Mouse (Mus musculus): ENCODE measurements around the gene N4bp2.

Gene N4bp2

DNA sequence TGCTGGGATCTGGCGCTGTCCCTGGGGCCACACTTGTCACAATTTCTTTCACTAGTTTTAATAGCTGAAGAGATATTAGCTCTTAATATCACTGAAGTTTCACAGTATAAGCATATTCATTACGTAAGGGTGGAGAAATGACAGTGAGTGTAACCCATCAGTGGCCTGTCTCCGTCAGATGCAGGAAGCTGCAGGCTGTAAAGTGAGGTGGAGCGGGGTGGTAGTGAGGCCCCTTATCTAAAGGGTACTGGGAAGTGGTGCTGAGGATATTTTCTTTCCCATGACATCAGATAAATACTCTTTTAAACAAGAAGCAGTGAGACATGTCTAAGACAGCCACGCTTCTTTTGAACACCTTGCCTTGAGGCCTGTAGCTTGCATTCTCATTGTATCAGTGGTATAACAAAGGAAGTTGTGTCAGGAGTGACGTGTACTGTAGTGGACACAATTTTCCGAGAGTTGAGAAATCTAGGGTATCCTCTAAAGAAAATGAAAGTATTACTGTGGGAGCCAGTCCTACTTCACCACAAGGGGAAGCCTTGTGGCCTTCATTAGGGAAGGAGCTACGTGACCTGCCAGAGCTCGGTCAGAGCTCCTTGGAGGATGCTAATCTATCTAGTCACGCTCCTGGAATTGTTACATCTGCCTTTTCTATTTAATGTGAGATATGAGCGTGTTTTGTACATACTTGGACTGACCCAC, 68.7 kb downstream of the N4bp2 start:
- no peak for DNase-seq

DNA sequence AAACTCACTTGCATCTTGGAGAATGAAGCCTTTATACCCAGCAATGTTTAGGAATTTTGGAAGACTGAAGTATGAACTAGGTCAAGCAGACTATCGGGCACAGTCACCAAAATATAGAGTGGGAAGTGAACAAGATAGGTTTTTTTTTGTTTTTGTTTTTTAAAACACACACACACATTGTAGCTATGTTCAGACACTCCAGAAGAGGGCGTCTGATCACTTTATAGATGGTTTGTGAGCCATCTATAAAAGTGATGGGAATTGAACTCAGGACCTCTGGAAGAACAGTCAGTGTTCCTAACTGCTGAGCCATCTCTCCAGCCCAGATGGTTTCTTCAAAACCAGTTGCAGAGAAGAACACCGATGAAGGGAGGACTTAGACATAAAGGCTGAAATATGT, 69.8 kb downstream of the N4bp2 start:
- DNase-seq: no peak

DNA sequence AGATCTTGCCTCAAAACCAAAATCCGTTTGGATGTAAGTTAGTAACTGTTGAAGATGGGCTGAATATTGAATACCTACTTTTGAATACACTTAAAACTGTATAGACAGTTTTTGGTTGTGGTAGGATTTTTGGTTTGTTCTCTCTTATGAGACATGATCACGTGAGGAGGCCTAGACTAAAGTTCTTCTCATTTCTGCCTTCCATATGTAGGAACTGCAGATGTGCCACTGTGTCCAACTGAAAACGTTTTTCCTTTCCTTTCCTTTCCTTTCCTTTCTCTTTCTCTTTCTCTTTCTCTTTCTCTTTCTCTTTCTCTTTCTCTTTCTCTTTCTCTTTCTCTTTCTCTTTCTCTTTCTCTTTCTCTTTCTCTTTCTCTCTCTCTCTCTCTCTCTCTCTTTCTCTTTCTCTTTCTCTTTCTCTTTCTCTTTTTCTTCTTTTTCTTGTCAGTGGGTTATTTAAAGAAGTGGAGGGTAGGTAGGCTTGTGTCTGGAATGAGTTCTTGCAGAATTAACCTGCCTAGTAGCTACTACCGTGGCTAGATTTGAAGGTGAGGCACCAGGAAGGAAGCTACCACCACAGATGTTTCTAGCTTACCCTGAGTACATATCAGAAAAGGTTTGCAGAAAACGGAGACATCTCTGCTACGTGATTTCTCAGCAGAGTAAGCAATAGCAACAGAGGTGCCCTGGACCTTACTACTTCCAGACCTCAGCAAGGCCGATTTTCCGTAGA, 70.6 kb downstream of the N4bp2 start:
- no peak for DNase-seq

DNA sequence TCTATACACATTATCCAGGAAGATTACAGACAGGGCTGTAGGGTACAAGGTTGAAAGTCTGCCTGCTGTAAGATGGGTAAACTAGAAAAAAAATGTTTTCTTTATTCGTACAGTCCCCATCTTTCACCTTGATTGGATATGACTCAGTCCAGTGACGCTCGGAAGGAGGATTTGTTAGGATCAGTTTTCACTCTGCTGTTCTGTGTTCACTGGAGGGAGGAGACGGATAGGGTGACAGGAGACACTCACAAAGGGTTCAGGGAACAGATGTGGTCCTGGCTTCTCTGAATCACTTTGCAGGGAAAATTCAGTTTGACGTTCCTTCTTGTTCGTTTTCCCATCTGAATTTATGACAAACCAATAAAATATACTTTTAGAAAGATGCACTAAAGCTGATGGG, 74.7 kb downstream of the N4bp2 start:
- no peak for DNase-seq

DNA sequence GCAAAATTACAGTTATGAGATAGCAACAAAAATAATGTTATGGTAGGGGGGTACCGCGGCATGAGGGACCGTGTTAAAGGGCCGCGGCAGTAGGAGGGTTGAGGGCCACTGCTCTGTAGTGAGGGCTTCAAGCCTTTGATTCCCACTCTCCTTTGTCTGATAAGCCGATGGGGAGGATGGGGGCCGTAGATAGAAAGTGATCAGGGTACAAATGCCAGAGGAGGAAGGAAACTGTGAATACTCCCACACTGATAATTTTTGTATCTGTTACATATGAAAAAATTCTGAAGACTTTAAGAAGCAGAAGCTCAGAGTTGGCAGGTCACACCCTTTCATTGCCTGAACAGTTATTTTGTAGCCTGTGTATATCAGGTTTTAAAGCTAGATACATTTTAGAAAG, 79.6 kb downstream of the N4bp2 start:
- DNase-seq: no peak

DNA sequence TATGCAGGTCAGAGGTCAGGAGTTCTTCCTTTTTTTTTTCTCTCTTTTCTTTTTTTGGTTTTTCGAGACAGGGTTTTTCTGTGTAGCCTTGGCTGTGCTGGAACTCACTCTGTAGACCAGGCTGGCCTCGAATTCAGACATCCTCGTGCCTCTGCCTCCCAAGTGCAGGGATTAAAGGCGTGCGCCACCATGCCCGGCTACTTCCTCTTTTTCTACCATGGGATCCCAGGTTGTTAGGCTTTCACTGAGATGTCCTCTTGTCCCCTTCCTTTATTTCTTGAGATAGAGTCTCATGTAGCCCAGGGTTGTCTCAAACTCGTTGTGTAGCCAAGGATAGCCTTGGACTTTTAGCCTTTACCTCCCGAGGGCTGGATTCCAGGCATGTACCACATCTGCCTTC, 83.2 kb downstream of the N4bp2 start:
- no peak for DNase-seq

DNA sequence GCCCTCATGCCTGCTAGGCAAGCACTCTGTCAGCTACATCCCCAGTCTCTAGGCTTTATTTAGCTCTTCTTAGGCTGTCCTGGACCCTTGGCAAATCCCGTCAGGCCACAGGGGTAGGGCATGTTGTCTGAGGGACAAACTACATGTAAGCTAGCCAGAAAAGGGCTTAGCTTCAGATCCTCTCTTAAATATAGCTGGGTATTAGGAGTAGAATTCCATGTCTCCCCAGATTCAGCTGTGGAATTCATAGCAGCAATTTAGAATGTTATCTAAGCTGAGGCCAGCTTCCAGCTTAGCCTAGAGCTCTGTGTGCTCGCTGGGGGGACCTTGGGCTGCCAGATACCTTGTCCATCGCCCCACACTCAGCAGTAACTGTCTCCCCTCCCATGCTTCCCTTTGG, 83.6 kb downstream of the N4bp2 start:
- DNase-seq: no peak

DNA sequence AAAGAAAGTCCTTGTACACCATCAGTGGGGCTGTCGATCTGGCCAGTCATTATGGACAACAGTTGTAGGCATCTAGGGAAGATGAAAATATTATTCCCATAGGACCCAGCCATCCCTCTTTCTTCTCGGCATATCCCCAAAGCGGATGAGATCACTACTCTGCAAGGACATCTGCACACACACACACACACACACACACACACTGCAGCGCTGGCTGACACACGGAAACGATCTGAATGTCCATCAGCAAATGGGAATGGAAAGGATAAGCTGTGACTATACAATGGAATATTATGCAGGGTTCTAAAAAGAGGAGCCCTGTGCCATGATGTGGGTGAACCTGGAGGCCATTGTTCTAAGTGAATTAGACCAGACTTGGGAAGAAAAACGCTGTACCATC, 84.3 kb downstream of the N4bp2 start:
- DNase-seq: no peak

DNA sequence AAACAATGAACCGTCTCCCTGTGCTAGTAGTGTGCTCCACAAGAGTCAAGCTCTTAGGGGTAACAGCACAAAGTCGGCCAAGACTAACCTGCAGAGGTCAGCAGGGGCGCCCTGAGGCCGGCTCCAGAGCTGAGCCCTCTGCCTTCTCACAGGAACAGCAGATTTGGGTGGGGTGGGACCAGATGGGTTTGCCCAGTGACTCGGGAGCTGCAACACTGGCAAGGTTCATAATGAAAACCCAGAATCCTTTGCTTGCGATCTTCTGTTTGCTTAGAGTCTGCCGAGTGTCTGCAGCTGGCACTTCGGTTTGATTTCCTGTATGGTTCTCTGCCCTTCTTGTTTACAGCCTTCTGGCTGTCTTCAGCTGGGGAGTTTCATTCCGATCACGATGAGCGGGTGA, 87.4 kb downstream of the N4bp2 start:
- DNase-seq: peak; percentile 86

DNA sequence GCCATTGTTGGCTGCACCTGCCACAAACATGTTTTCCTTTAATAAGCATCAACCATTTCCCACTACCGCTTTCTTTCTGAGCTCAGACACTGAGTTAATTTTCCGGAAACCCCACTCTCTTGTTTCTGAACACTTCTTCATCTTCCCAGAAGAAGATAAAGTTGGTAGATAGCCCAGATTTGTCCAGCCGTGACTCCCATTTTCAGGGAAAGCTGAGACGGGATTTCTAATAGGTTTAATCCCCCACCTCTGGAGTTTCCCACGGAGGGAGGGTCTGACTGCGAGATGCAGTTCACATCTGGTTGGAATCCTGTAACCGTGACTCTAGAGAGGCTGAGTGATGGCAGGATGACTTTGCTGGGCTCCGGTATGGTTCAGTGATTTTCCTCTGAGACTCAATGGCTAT, 91.5 kb downstream of the N4bp2 start:
- DNase-seq: no peak

DNA sequence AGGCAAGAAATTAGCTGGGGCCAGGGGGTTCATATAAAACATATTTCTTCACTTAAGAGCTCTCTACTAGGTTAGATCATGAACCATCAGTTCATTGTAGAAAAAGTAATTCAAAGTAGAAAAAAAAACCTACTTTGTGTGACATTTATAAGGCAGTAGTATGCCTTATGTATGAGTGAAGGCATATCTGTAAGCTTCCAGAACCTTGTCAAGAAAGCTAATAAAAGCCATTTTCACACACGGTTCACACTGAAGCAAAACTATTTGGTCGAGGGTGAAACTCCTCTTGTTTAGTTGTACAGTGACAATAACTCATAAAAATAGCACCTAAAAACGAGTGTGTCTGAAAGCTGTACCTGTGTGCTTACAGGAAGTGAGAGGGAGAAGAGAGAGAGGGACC, 92.2 kb downstream of the N4bp2 start:
- DNase-seq: no peak

DNA sequence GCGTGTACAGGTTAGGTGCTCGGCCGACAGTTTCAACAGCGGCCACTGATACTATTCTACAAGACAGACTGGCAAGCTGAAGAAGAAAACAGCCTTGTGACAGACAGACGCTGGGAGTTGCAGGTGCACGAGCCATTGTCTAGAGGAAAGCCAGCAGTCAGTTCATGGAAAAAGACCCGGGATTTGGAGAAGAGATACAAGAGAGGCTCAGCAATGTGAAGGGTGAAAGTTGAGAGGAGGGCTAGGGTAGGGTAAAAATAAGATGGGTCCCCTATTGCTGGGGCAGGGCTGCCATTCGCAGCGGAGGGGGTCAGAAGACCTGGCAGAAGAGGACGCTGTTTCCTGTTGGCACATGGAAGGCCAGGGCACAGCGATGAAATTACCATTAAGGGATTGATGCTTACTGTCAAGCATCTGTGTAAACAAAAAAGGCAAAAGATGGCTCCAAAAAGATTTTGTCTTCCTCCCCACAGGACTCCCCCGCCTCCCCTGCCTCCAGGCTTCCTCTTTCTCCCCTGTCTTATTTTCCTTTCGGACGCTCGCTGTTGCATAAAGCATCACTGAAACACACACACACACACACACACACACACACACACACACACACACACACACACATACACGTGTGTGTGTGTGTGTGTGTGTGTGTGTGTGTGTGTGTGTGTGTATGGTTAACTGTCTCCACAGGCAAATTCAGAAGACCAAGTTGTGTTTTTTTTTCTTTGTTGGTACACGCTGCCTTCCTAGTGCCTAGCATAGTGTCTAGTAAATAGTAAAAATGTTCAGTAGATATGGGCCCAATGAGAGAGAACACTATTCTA, 93.5 kb downstream of the N4bp2 start:
- DNase-seq: peak; percentile 56

DNA sequence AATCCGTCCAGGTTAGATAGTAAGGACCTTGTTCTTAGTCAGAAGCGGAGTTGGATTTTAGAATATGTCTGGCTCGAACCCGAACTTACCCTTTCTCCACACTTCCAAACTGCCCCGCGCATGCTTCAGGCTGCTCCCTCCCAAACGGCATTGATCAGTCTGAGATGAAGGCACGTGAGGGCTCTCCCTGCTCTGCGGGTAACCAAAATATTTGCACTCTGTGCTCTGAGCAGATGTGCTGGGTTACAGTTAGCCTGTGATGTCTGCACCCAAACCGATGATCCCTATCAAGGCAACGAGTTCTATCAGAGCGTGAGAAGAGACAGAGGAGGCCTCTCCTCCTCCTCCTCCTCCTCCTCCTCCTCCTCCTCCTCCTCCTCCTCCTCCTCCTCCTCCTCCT, 94.6 kb downstream of the N4bp2 start:
- peak; percentile 76 for DNase-seq

DNA sequence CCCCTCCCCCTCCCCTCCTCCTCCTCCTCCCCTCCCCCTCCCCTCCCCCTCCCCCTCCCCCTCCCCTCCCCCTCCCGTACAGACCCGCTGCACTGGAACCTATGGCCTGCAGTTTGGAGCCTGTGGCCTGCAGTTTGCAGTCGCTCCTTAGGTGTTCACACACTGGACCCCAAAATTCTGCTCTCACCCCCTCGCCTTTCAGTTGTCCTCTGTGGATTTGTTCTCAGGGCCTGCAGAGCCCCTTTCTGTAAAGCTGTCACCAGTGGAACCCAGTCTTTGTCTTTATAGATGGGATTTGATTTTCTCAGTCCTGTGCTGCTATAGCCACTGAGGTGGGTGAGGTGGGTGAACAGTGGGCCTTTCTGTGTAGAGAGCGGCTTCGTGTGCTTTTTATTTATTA, 95.0 kb downstream of the N4bp2 start:
- no peak for DNase-seq

DNA sequence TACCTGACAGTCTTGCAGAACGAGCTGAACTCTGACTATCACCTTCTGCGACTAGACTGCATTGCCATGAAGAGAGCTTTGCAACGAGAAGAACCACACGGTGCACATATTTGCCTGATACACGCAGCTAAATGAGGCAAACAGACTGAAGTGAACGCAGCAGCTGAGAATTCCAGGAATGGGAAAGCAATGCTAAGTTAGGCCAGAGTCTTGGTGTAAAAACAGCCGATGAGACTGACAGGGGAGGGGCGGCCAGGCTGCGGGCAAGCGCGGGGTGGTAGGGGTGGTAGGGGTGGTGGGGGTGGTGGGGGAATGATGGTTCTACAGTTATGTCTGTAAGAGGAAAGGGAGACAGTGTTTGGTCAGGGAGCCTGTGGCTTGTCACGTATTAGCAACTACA, 95.6 kb downstream of the N4bp2 start:
- peak; percentile 56 for DNase-seq

DNA sequence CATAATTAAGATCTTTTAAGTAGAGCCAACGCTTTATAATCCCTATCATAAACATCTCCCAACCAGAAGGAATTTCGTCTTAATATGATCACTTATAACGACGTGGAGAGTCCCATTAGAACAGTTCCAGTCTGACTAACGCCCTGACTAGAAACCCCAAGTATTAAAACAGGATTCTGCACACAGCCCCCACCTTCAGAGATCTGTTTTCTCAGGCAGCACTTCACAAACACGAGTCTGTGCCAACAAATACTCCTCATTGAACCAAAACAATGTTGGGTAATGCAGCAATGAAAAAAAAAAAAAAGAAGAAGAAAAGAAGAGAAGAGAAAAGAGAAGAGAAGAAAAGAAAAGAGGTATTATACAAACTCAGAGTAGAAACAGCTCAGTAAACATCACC, 96.1 kb downstream of the N4bp2 start:
- DNase-seq: no peak

DNA sequence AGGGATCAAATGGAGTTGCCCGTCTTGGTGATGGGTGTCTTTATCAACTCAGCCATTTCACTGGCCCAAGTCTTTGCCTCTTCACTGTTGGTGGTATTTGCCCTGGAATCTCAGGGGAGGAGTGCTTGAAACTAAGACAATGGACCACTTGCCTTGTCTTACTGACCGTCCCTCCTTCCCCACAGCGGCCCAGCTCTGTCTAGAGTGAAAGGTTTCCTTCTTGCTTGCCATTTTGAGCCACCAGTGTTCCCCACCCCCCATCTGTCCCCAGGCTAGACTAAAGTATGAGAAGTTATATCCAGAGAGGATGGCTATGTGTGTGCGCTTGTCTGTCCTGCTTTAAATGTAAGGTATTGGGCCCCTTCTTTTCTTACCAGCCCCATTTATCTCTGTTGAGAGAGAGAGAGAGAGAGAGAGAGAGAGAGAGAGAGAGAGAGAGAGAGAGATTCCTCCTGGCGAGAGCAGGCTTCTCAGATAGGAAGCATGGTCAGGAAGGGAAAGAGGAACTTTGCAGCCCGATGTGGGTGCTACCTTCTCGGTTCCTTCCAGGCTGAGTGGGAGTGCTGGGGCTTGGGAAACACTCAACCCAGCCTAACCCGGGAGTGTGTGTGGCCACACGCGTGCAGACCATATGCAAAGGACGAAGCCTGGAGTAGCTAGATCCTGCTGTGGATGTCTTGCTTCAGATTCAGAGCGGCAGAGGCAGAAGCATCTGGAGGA, 97.1 kb downstream of the N4bp2 start:
- DNase-seq: peak; percentile 66

DNA sequence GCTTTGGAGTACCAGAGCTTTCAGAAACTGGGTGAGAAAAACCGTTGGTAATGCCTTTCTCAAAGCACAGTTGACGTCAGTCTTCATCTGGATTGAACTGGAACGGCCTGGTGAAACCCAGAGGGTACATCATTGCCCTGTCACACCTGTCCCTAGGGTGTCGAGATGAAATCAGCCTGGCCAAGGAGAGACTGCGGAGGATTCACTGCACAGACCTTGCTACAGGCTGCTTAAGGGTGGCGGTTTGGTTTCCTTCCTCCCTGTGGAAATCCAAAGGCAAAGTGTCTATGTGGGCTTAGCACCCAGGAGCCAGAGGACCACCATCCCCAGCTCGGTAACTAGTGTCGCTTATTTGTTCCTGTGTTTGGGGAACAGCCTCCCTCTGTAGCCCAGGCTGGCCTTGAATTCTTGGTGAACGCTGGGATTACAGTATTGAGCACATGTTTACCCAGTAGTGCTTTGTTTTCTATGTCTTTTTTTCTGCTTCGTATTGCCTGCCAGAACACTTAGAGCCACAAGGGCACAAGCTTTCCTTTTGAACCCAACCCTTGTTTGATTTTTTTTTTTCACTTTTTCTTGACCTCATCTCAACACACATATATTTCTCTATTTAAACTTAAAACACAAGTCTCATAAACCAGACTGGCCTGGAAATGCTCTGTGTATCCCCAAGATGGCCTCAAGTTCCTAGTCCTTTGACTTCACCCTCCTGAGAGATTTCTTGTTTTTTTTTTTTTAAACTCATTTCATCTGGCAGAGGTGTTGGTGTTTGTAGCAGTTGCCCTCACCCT, 98.0 kb downstream of the N4bp2 start, which contains the start of gene Rhoh:
Gene Rhoh (plus strand): TSS at position 60 of the 791 bp plus-strand sequence.
- peak; percentile 73 for DNase-seq

DNA sequence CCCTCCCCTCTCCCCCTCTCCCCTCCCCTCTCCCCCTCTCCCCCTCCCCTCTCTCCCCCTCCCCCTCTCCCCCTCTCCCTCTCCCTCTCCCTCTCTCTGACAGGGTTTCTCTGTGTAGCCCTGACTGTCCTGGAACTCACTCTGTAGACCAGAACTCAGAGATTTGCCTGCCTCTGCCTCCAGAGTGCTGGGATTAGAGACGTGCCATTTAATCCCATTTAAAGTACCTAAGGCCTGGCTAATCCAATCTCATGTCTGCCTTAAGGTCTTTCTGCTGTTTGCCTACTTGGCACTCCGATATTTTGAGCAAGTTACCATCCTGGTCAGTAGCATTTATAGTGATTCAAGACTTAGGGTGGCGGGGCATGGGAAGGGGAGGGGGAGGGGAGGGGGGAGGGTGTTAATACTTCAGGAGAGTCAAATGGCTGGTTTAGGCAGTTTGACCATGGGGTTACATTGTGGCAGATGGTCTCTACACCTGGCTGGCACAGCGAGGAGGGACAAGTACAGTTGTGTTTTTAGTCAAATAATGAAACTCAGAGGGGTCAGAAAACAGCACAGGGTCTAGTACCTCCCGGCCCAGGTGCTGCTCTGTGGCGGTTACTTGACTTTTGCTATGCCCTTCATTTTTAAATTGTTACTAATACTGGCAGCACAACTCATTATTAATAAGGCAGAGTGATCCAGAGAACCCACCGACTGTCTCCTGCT, 99.1 kb downstream of the N4bp2 start:
- no peak for DNase-seq

DNA sequence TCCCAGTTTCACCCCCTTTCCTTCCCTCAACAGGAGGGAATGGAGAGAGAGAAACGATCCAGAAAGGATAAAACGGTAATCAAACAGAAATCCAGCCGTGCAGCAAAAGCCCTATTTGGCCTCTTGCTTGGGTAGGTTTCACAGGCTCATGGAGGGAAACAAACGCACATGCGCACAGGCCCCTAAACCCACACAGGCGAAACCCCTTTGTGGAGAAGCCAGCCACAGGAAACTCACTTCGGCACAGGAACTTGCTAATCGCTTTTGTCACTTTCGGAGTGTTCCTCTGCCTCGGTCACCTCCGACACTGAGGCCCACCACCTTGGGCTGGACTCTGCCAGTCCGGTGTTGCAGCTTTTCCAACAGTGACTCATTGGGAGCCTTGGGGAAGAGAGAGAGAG, 100.0 kb downstream of the N4bp2 start:
- DNase-seq: peak; percentile 91

DNA sequence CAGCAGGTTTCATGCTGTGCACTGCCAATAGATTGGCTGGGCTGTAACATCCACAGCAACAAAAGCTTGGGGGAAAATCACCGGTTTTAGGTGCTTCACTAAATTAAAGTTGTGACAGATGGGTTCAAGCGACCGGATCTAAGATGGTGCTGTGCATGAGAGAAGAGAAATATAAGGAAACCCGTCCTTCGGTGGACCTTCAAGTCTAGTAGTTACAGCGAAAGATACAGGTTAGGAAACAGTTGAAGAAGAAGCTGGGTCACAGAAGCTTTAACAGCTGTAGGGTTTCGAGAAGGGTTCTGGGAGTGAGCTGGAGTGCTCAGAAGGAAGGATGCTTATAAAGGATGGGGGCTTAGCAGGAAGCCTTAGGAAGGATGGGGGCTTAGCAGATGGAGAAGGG, 101.2 kb downstream of the N4bp2 start:
- DNase-seq: no peak

DNA sequence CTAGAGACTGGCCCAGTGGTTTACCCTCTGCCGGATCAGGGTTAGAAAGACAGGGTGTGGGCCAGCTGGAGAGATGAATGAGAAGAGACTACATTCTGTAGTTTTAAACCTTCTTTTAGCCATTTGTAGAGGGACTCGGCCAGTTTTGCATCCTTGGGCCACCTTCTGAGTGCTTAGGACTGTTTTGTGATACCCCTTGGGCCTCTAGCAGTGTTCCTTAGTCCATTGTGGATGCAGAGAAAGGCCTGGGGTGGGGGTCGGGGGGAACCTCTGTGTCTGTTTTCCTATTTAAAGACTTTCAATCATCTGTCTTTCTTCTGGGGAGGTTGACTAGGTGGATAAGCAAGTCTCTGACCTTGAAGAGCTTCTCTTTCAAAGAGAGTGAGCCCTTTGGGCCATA, 101.6 kb downstream of the N4bp2 start:
- DNase-seq: no peak
